Mouse (Mus musculus) CD8-positive naive resting alpha-beta T cell, adult 2 months (primary cell): ENCODE data around the gene Ppt2.

Experiments used
- DNase-seq, 2 experiments: peaks; one replicate each; pipeline ENCODE4 v3.0.0; 2022; ENCODE audit warnings: low read depth in 2 of 2, low spot score in 2 of 2

Ppt2 gene

DNA sequence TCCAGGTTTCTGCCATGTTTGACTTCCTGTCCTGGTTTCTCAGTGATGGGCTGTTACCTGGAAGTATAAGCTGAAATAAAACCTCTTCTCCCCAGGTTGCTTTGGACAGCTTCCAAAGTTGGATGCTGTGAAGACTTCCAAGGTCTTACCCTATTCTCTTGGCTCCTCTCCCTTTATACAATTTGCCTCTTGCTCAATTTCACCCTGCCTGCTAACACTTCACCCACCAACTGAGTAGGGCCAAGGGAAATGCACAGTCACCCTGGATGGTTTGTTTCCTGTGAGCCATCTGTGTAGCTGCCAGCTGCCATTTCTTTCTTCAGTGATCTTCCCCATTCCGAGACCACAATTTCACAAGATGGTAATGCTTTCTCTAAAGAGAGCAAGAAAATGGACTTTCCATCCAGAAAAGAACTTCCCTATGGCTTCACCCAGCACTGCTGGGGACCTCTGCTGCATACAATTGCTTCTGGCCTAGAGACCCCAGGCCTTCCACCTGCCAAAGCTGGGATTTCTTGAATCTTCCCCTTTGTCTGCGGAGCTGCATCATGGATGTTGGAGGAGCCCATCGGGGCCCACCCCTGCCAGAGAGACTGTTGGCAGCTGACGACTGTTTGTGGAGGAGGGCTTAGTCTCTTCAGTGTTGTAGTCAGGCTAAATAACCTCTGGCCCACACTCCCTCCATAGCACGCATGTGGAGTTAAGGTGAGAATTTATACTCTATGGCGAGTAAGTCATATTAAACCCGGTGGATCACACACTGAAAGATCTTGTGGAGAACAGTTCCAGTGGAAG lies 11.3 kb upstream of the Ppt2 start:
- no peak for DNase-seq

DNA sequence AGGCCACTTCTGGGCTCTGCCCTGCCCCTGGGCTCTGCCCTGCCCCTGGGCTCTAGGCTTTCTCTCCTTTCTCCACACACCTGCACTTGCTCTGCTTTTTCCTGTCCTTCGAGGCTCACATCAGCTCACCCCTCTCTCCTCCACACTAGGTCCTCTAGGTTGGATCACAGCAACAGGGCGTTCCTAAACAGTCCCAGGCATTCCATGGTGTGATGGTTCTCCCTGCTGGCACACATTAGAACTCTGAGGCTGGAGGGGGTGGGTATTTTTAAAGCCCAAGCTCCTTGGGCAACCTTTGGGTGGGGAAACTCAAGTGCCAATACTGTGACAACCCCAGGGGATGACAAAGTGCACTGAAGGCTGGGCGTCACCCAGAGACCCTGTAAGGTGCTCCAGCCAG lies 9.1 kb upstream of the Ppt2 start:
- DNase-seq: no peak

DNA sequence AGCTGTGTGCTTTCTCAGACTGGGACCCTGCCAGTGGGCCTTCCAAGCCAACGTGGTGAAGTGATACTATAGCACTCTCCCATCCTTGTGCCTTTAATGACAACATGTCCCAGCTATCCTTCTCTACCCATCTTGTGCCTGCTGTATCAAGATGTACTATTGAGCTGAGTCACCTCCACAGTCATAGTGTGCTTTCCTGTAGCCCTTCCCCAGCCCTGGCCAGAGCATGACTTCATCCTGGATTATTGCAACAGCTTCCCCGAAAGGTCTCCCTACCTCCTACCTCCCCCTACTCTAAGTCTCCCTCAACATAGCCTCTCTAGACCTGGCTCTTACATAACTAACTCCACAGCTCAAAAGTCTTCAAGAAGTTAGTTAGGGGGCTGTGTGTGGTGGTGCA lies 7.4 kb upstream of the Ppt2 start:
- no peak for DNase-seq

DNA sequence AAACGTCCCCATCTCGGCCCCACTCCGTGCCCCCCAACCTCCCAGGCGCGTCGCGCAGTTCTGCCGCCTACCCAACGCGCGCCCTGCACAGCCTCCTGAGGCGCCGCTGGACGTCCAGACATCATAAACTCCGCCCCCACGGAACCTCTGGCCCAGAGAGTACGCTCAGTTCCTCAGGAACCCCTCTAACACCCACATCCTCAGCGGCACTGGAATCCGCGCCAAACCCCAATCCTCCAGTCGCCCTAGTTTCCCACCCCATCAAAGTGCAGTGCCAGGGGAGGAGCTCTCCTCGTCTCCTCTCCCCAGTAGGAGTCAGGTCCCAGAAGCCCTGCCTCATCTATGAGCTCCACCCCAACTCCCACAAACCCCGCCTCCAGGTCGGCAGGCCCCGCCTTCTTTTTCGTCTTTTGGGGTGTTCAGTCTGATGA lies 4.0 kb upstream of the Ppt2 start:
- DNase-seq: peak; percentile 50 to 77

DNA sequence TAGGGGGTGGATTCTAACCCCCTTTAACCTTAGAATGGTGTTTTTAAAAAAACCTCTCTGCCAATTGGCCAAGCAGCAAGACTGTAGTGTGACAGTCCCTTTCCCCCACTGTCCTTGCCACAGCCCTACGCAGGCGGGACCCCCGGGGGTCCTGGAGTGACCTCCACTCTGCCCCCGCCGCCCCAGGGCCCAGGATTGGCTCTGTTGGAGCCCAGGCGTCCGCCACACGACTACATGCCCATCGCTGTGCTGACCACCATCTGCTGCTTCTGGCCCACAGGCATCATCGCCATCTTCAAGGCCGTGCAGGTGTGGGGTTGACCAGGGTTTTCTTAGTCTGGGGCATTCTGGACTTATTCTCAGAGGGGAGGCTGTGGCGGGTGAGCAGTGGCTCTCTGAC lies 3.3 kb upstream of the Ppt2 start:
- DNase-seq: no peak

DNA sequence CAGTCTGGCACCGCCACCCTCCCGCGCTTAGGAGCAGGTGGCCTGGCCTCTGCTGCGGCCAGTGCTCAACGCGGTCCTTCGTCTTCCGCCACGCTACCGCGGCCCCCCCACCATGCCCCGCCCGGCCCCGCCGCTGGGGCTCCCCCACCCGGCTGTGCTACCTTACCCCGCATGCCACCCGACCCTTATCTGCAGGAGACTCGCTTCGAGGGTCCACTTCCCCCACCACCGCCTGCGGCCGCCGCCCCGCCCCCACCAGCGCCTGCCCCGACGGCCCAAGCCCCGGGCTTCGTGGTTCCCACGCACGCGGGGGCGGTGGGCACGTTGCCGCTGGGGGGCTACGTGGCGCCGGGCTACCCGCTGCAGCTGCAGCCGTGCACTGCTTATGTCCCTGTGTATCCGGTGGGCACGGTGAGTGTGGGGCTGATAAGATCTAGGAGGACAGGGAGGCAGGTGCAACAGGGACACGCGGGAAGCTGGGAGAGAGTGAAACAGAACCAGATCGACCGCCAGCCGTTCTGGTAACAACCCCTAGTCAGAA lies 2.5 kb upstream of the Ppt2 start:
- peak in 1 of 2 experiments; percentile 14 for DNase-seq

DNA sequence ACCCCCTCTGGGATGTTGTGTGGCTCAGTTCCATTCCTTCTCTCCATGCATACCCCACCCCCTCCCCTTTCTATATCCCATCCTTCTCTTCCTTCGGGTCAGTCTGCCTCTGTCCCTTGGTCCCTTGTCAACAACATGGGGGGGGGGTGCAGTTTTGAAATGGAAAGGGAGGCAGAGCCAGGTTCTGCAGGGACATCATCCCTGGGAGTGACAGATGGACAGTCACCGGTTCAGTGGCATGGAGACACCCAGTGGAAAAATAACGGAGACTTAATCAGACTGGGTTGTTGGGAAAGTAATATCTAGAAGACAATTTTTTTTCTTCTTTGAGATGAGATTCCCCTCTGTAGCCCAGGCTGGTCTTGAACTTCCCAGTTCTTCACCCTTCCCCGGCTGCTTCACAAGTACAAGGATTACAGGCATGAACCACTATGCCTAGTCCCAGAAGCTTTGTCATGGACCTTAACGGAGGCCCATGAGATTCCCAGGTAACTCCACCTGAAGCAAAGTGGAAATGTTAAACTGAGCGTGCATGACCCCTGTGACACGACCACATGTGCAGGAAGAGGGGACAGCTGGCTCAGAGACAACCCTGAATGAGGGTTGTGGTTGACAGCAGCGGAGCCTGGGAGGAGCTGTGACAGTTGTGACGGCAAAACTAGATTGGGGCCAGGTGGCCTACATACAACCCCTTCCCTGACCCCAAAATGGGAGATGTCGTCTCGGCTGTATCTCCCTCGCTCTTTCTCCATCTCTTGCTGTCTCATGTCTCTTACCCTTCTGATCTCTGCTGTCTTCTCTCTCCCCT lies 1.7 kb upstream of the Ppt2 start:
- peak in 1 of 2 experiments; percentile 63 for DNase-seq

DNA sequence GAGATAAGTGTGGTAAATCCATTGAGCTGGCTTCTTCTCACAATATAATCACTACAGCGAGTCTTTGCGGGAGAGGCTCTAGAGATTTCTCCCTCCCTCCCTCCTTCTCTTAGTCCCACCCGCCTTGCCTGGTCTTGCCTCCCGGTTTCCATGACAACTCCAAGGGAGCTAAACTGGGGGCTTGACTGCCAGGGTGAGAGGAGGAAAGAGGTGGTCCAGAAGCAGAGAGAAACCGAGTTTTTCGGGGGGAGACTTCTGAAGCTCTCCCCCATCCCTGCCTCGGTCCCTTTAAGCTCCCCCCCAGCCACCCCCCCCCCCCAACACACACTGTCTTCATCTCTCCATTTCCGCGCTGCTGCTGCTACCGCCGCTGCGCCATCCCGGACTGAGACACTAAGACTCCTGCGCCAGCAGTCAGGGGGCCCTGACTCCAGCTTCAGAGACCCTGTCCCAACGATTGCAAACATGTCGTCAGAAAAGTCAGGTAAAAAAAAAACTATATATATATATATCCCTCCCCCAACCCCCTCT lies 976 bp upstream of the Ppt2 start, which contains the start of gene Prrt1:
TSS of gene Prrt1 (plus strand) at position 313 of the 531 bp plus-strand sequence.
- DNase-seq: no peak

DNA sequence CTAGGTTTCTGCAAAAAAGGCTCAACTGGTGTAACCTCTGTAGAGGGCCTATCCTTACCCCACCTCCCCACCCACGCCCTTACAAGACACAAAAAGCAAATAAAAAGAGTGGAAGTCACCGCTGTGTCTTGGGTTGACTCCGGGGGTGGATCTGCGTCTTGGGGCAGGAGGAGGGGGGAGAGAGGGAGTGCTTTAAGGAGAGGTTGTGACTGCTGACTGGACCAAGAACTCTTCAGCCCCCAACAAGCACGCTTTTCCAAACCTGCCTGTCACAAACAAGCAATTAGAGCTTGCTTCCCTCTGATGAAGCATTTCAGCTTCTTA lies 296 bp upstream of the Ppt2 start:
- DNase-seq: no peak

DNA sequence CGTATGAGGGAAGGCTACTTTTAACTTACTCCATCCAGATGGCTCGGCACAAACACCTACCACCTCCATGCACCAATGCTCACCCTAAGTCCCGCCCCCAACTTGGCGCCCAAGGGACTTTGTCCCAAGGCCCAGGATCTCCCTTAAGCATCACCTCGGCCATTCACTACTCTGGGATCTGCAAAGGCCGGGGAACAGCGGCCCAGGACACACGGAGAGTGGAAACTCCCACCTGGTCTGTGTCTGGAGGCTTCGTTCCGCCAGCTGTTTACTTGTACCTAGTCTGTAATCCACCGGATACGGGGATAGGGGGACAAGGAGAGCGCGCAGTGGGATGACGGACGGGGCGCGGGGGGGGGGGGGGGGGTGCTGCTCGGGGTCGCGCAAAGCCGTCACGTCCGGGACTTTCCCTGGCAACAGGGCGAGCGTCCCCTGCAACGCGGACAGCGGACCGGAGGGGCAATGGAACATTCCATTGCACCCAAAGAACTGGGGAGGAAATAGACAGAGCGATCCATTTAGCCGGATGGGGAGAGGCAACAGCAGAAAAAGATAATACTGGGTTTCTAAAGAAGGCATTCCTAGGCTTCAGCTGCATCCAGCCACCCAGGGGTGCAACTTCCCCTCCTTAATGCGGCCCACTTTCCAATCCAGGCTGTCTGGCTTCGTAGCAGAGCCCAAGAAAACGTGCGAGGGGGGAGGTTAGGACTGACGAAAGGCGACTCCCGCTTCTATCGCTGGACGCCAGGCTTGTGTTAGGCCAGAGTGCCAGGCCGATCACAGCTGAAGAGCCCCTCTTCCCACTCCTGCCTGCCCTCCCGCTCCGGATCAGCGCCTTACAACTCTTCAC lies 992 bp downstream of the Ppt2 start:
- DNase-seq: peak; percentile 75 to 84

DNA sequence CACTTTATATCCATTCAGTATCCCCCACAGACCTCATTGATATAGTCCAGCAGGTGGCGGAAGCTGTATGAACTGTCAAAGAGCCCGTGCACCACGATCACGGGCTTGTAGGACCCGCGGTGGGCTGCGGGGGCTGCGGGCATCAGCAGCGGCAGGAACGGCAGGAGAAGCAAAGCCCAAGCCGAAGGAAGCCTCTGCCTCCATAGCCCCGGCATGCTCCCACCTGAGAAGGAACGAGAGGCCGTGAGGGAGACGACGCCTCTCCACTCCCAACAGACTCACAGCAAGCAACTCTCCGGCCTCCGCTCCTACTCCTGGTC lies 1.6 kb downstream of the Ppt2 start:
- DNase-seq: peak in 1 of 2 experiments; percentile 41

DNA sequence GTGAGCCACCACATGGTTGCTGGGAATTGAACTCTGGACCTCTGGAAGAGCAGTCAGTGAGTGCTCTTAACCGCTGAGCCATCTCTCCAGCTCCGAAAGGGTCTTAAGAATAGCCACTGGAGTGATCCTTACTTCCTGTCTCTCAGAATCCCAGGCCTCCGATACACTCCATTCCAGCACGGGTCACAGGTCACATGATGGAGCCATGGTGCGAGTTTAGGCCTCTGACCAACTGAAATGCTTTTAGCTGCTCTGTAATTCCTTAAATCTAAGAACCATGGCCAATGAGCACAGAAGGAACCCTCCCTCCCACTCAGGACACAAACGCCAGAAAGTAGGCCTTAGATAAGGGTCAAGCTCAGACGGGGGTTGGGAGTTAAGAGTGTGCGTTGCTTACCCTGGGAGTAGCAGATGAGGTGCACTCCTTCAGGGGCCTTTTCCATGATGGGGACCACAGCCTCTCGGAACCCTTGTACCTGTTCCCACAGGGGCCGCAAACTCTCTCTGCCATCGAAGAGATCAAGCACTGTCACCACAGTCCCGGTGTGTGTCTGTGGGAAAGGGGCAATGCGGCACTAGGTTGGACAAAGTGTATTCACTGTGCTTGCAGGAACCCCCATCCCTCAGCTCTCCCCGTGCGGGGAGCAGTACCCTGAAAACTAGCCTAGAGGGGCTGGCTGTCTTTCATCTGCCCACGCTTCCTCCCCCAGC lies 2.1 kb downstream of the Ppt2 start:
- no peak for DNase-seq

DNA sequence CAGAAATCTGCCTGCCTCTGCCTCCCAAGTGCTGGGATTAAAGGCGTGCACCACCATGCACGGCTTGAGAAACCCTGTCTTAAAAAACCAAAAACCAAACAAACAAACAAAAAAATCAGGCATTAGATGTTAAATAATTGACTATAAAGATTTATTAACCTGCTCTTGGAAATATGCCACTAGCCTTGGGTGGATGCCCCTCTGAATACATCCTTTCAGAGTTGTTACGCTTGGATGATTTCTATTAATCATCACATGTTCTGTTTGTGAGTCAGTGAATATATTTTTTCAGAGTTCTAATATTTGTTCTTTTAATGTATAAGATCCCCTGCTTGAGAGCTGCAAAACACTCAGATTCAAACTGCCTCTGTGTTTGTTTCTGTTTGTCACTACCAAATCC lies 3.3 kb downstream of the Ppt2 start:
- no peak for DNase-seq

DNA sequence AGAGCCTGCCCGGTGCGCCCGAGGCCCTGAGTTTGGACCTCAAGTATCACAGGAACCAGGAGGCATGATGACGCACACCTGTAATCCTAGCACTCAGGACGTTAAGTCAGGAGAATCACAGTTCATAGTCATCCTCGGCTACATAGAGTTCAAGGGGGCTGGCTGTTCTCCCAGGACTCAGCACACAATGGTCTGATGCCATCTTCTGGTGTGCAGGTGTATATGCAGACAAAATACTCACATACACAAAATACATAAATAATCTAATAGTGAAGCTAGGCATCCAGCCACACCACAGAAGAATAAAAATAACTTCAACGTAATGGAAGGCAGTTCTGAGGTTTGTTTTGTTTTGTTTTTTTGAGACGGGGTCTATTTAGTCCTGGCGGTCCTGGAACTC lies 5.1 kb downstream of the Ppt2 start:
- DNase-seq: no peak

DNA sequence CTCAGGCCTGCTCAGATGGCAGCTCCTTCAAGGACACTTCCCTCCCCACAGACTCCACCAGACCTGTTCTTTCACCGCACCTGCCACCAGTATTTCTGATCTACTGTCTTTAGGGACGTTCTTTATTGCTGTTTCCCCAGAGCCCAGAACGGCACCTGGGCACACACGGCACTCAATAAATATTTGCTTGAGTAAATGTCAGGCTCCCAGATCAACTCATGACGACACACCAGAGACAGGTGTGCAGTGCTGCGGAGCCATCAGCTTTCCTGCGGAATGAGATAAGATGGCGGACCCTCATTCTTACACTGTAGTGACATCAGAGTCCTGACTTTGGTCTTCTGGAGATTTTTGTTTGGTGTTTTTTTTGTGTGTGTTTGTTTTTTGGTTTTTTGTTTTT lies 7.3 kb downstream of the Ppt2 start:
- no peak for DNase-seq

DNA sequence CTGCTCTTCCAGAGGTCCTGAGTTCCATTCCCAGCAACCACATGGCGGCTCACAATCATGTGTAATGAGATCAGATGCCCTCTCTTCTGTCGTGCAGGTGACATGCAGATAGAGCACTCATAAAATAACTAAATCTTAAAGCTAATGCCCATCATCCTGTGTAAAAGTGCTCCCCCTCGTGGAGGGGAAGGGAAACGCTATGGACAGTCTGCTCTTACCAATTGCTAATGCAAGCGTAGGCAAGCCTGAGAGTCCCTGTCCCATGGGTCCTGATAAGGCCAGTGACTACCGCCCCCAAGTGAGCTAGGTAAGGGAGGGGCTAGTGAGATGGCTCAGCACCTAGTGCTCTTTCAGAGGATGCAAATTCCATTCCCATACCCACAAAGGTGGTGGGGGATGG lies 9.3 kb downstream of the Ppt2 start:
- DNase-seq: peak; percentile 76 to 88

DNA sequence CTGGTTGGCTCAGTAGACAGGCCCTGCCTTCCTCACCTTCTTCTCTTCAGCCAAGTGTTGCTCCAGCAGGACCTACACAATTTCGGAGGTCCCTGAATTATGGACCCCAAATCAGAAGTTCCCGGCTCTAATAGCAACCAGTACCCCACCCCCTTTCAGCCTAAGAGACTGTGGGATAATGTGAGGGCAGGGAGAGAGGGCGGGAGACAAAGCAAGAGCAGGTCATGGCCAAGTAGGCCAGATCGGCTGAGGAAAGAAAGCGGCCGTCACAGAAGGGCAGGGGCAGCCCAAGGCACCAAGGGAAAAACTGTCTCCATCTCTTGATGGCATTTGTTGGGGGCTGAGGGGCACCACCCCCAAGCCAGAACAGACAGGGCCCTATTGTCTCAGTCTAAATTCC lies 12.4 kb downstream of the Ppt2 start, which contains the start of gene Egfl8:
TSS of gene Egfl8 (minus strand) at position 101 of the 400 bp plus-strand sequence.
- no peak for DNase-seq

DNA sequence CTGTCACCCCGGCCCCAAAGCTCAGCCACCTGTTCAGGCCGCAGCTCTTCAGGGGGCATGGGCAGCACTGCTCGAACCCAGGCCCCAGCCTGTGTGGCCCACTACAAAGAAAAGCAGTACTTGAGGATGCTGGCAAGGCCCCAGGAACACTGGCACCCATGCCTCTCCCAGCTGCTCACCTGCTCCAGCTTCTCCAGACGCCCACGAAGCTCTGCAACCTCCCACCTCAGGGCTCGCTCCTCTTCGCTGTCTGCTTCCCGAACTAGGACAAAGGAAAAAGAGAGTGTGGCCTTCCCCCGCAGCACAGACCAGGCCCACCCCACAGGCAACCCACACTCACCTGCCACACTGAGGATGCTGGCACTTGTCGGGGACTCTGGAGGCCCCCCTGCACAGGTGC lies 14.5 kb downstream of the Ppt2 start:
- no peak for DNase-seq

DNA sequence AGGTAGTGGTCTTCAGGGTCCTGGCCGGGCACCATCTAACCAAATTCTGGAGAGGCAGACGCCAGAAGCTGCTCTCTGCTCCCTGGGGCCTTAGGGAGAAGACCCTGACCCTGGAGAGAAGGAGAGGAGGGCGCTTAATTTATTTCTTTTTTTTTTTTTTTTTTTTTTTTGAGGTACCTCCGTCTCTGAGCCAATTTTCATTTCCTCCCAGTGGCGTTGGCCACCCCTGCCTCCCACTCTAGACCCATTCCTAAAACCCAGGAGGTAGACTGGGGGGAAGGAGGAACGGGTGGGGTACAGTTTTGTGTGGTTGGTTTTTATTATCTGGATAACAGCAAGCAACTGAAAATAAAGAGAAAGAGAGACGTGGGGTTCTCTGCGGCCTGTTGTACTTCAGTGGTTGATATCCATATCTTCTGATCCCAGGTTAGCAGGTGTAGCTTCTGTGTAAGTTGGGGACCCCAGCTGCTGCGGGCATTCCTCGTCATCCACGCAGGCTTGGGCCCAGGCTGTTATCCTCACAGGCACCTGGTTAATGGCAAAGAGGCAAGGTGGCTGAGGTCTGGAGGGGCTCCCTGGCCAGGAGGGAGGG lies 15.2 kb downstream of the Ppt2 start:
- no peak for DNase-seq

DNA sequence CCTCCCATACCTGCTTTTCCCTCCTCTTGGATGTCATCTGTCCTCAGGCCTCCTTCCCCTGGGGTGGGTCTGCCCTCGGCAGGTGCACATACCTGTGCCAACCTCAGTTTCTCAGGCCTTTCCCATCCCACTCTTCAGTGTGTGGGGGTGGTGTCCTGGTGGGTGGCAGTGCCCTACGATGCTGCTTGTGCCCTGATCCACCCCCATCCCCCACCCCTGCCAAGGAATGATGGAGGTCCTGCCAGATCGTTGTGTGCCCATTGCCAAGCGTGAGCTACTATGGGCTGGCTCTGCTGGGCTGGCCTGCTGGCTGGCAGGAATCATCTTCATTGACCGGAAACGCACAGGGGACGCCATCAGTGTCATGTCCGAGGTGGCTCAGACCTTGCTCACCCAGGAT lies 17.3 kb downstream of the Ppt2 start:
- no peak for DNase-seq
